Mouse (Mus musculus): ENCODE data around the gene Kcnj12. TPM values are rescaled to one million over a fixed set of nuclear protein-coding genes. Genes with fewer than 3 reads are reported as not detected.

The Kcnj12 gene
- polyA plus RNA-seq, 2 experiments = 0.06 TPM; not detected in 1

- H3K4me3 ChIP-seq (ENCODE audit: insufficient read depth in 1 of 2, low read depth in 2 of 2, low read length in 2 of 2) = no peak overlapping the region
- DNase-seq (ENCODE audit: low read depth in 3 of 3, low spot score in 3 of 3) = no peak
- H3K4me1 ChIP-seq (replicated peaks; ENCODE audit: control insufficient read depth in 2 of 2, insufficient read depth in 2 of 2, low read length in 1 of 2) = no peaks in the 10 kb centered on the region
- no peak overlapping the region for H3K27ac ChIP-seq
- WGBS (ENCODE audit: insufficient replicate concordance) = 54% methylated on average over 5 of the region's 5 CpGs
- no peak overlapping the region for H3K9ac ChIP-seq (replicated peaks)
- no peaks in the 10 kb centered on the region; the same call in 1 of the 2 replicates for H3K27me3 ChIP-seq (ENCODE audit: control insufficient read depth, insufficient read depth, low read length)
- no peaks in the 10 kb centered on the region for H3K9me3 ChIP-seq (ENCODE audit: control insufficient read depth, low read length)
- ATAC-seq (ENCODE audit: insufficient read depth) = no peak
- no peak overlapping the region for H3K4me2 ChIP-seq (ENCODE audit: low read depth)
- TF ChIP-seq CTCF (IDR thresholded peaks at IDR 0.05; ENCODE audit: low read depth) = no peak
- TF ChIP-seq EP300 (IDR thresholded peaks at IDR 0.05; ENCODE audit: low read depth) = no peak
- no peaks in the 10 kb centered on the region for H3K36me3 ChIP-seq (replicated peaks; ENCODE audit: control insufficient read depth, insufficient read depth, low read depth)
Observed at GRCm38 (mm10) chr11:61033160-61033559, 10.8 kb downstream of the Kcnj12 start.

- no peak overlapping the region for H3K9ac ChIP-seq (replicated peaks)
- no peaks in the 10 kb centered on the region for H3K4me1 ChIP-seq (replicated peaks; ENCODE audit: control insufficient read depth in 2 of 2, insufficient read depth in 2 of 2, low read length in 1 of 2)
- TF ChIP-seq EP300 (IDR thresholded peaks at IDR 0.05; ENCODE audit: low read depth) = no peak
- no peak for TF ChIP-seq CTCF (IDR thresholded peaks at IDR 0.05; ENCODE audit: low read depth)
- H3K9me3 ChIP-seq (ENCODE audit: control insufficient read depth, low read length) = no peaks in the 10 kb centered on the region
- no peak for DNase-seq (ENCODE audit: low read depth in 3 of 3, low spot score in 3 of 3)
- WGBS (ENCODE audit: insufficient replicate concordance) = 80% methylated on average over 9 of the region's 9 CpGs
- no peaks in the 10 kb centered on the region for H3K36me3 ChIP-seq (replicated peaks; ENCODE audit: control insufficient read depth, insufficient read depth, low read depth)
- ATAC-seq (ENCODE audit: insufficient read depth) = no peak
- H3K27ac ChIP-seq = no peak overlapping the region
- no peak overlapping the region for H3K4me2 ChIP-seq (ENCODE audit: low read depth)
- H3K27me3 ChIP-seq (ENCODE audit: control insufficient read depth, insufficient read depth, low read length) = no peaks in the 10 kb centered on the region
- H3K4me3 ChIP-seq (ENCODE audit: insufficient read depth in 1 of 2, low read depth in 2 of 2, low read length in 2 of 2) = no peak overlapping the region
Observed at GRCm38 (mm10) chr11:61036639-61037038, 14.3 kb downstream of the Kcnj12 start.

GRCm38 (mm10) chr11:61038277-61038782 is 16.0 kb downstream of the Kcnj12 start:
- no peak overlapping the region for H3K4me3 ChIP-seq (ENCODE audit: insufficient read depth in 1 of 2, low read depth in 2 of 2, low read length in 2 of 2)
- H3K9me3 ChIP-seq (ENCODE audit: control insufficient read depth, low read length) = no peaks in the 10 kb centered on the region
- ATAC-seq (ENCODE audit: insufficient read depth) (no peak), DNase-seq (ENCODE audit: low read depth in 3 of 3, low spot score in 3 of 3) (no peak)
- WGBS (ENCODE audit: insufficient replicate concordance) = 67% methylated on average over 9 of the region's 9 CpGs
- TF ChIP-seq CTCF (IDR thresholded peaks at IDR 0.05; ENCODE audit: low read depth) (no peak), EP300 (IDR thresholded peaks at IDR 0.05; ENCODE audit: low read depth) (no peak)
- H3K9ac ChIP-seq (replicated peaks) = no peak overlapping the region
- 0 out of 4 replicates have a peak, but pooled peaks cover 3 to 4% of the 10 kb centered on the region in 2 experiments for H3K4me1 ChIP-seq (replicated peaks; ENCODE audit: control insufficient read depth in 2 of 2, insufficient read depth in 2 of 2, low read length in 1 of 2)
- no peak overlapping the region for H3K4me2 ChIP-seq (ENCODE audit: low read depth)
- H3K27me3 ChIP-seq (ENCODE audit: control insufficient read depth, insufficient read depth, low read length) = no peaks in the 10 kb centered on the region
- no peak overlapping the region for H3K27ac ChIP-seq
- no peaks in the 10 kb centered on the region for H3K36me3 ChIP-seq (replicated peaks; ENCODE audit: control insufficient read depth, insufficient read depth, low read depth)

- no peak for DNase-seq (ENCODE audit: low read depth in 3 of 3, low spot score in 3 of 3)
- H3K36me3 ChIP-seq (replicated peaks; ENCODE audit: control insufficient read depth, insufficient read depth, low read depth) = no peaks in the 10 kb centered on the region
- no peak overlapping the region for H3K27ac ChIP-seq
- H3K4me2 ChIP-seq (ENCODE audit: low read depth) = no peak overlapping the region
- TF ChIP-seq EP300 (IDR thresholded peaks at IDR 0.05; ENCODE audit: low read depth) (no peak), CTCF (IDR thresholded peaks at IDR 0.05; ENCODE audit: low read depth) (peak; percentile 40; the same call in 1 of the 2 replicates)
- H3K9ac ChIP-seq (replicated peaks) = no peak overlapping the region
- H3K27me3 ChIP-seq (ENCODE audit: control insufficient read depth, insufficient read depth, low read length) = no peaks in the 10 kb centered on the region
- no peaks in the 10 kb centered on the region for H3K9me3 ChIP-seq (ENCODE audit: control insufficient read depth, low read length)
- no peak overlapping the region for H3K4me3 ChIP-seq (ENCODE audit: insufficient read depth in 1 of 2, low read depth in 2 of 2, low read length in 2 of 2)
- 66% methylated on average over 11 of the region's 11 CpGs for whole genome bisulfite sequencing (ENCODE audit: insufficient replicate concordance)
- H3K4me1 ChIP-seq (replicated peaks; ENCODE audit: control insufficient read depth in 2 of 2, insufficient read depth in 2 of 2, low read length in 1 of 2) = 0 out of 4 replicates have a peak, but pooled peaks cover 3 to 6% of the 10 kb centered on the region in 2 experiments
- no peak for ATAC-seq (ENCODE audit: insufficient read depth)
Observed at GRCm38 (mm10) chr11:61040856-61041652, 18.7 kb downstream of the Kcnj12 start.

GRCm38 (mm10) chr11:61042593-61042992 is 20.2 kb downstream of the Kcnj12 start:
- Histone ChIP-seq H3K9me3 (ENCODE audit: control insufficient read depth, low read length) (no peaks in the 10 kb centered on the region), H3K4me2 (ENCODE audit: low read depth) (no peak overlapping the region)

More at GRCm38 (mm10) chr11:61042593-61042992, 20.2 kb downstream of the Kcnj12 start:
- no peak overlapping the region for H3K27ac ChIP-seq
- no peaks in the 10 kb centered on the region for H3K36me3 ChIP-seq (replicated peaks; ENCODE audit: control insufficient read depth, insufficient read depth, low read depth)
- WGBS (ENCODE audit: insufficient replicate concordance) = 4% methylated on average over 8 of the region's 8 CpGs
- ATAC-seq (ENCODE audit: insufficient read depth) (no peak), DNase-seq (ENCODE audit: low read depth in 3 of 3, low spot score in 3 of 3) (no peak)
- H3K4me3 ChIP-seq (ENCODE audit: insufficient read depth in 1 of 2, low read depth in 2 of 2, low read length in 2 of 2) = no peak overlapping the region
- H3K27me3 ChIP-seq (ENCODE audit: control insufficient read depth, insufficient read depth, low read length) = no peaks in the 10 kb centered on the region
- TF ChIP-seq EP300 (IDR thresholded peaks at IDR 0.05; ENCODE audit: low read depth) (no peak), CTCF (IDR thresholded peaks at IDR 0.05; ENCODE audit: low read depth) (no peak)
- H3K4me1 ChIP-seq (replicated peaks; ENCODE audit: control insufficient read depth in 2 of 2, insufficient read depth in 2 of 2, low read length in 1 of 2) = 0 out of 4 replicates have a peak, but pooled peaks cover 3 to 6% of the 10 kb centered on the region in 2 experiments
- H3K9ac ChIP-seq (replicated peaks) = no peak overlapping the region
